Mouse (Mus musculus): ENCODE data around the gene Rgs8.

- TF ChIP-seq CTCF (IDR thresholded peaks at IDR 0.05; ENCODE audit: control insufficient read depth, insufficient read depth, insufficient read length) (no peak), MYOG (IDR thresholded peaks at IDR 0.05; ENCODE audit: control insufficient read depth, extremely low read depth, insufficient read length) (no peak), MYOD1 (IDR thresholded peaks at IDR 0.05; ENCODE audit: control insufficient read depth, insufficient read length, low read depth) (no peak)
Observed at GRCm38 (mm10) chr1:153712633-153713032, 59.8 kb downstream of the Rgs8 start.

Data from C2C12 (cell line).